Mouse (Mus musculus): ENCODE data around the gene Ctnna3. TPM values are rescaled to one million over a fixed set of nuclear protein-coding genes. Genes with fewer than 3 reads are reported as not detected.

Ctnna3 gene
- polyA plus RNA-seq, 1 experiment from 2014 or later: not detected

- no peaks in the 10 kb centered on the region for H3K9me3 ChIP-seq (ENCODE audit: low read length)
- TF ChIP-seq EP300 (IDR thresholded peaks at IDR 0.05; ENCODE audit: low read depth): no peak
- no peak for TF ChIP-seq CTCF (IDR thresholded peaks at IDR 0.05; ENCODE audit: low read depth)
- H3K27me3 ChIP-seq (ENCODE audit: insufficient read depth, low read length): no peaks in the 10 kb centered on the region
- H3K27ac ChIP-seq (ENCODE audit: low read depth): no peak overlapping the region
- DNase-seq (no peak), ATAC-seq (no peak)
- H3K4me1 ChIP-seq (ENCODE audit: insufficient read depth): no peaks in the 10 kb centered on the region
- H3K4me3 ChIP-seq (ENCODE audit: low read depth, low read length): no peak overlapping the region
- no peaks in the 10 kb centered on the region for H3K36me3 ChIP-seq (replicated peaks; ENCODE audit: insufficient read depth, low read length)
- 85% methylated on average over 10 of the region's 10 CpGs for WGBS (ENCODE audit: insufficient replicate concordance)
- H3K4me2 ChIP-seq (ENCODE audit: low read depth, low read length): no peak overlapping the region
- H3K9ac ChIP-seq (replicated peaks): no peak overlapping the region
Measured at GRCm38 (mm10) chr10:63772074-63772473, 342.2 kb downstream of the Ctnna3 start.

DNA sequence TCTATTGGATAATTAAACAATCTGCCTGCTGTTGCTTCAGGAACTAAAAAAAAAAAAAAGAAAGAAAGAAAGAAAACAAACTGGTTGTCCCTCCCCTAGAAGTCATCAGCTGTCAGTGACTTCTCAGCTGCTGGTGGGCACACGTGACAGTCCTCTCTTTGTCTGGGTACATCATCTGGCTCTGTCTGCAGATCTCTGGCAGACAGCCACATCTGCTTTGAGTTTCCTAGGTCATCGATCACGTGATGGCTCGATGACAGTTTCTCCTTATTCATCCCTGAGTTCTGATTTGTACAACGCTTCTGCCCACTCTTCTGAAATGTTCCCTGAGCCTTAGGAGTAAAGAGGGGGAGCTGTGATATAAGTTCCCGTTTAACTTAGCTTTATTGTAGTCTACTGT lies 352.1 kb downstream of the Ctnna3 start:
- Histone ChIP-seq H3K4me3 (ENCODE audit: low read depth, low read length) (no peak overlapping the region), H3K9me3 (ENCODE audit: low read length) (no peaks in the 10 kb centered on the region), H3K27ac (ENCODE audit: low read depth) (no peak overlapping the region), H3K36me3 (replicated peaks; ENCODE audit: insufficient read depth, low read length) (no peaks in the 10 kb centered on the region), H3K4me1 (ENCODE audit: insufficient read depth) (no peaks in the 10 kb centered on the region), H3K9ac (replicated peaks) (no peak overlapping the region), H3K4me2 (ENCODE audit: low read depth, low read length) (no peak overlapping the region), H3K27me3 (ENCODE audit: insufficient read depth, low read length) (no peaks in the 10 kb centered on the region)
- no peak for TF ChIP-seq EP300 (IDR thresholded peaks at IDR 0.05; ENCODE audit: low read depth)
- TF ChIP-seq CTCF (IDR thresholded peaks at IDR 0.05; ENCODE audit: low read depth): no peak
- WGBS (ENCODE audit: insufficient replicate concordance): 69% methylated on average over 6 of the region's 6 CpGs
- DNase-seq (no peak), ATAC-seq (no peak)

DNA sequence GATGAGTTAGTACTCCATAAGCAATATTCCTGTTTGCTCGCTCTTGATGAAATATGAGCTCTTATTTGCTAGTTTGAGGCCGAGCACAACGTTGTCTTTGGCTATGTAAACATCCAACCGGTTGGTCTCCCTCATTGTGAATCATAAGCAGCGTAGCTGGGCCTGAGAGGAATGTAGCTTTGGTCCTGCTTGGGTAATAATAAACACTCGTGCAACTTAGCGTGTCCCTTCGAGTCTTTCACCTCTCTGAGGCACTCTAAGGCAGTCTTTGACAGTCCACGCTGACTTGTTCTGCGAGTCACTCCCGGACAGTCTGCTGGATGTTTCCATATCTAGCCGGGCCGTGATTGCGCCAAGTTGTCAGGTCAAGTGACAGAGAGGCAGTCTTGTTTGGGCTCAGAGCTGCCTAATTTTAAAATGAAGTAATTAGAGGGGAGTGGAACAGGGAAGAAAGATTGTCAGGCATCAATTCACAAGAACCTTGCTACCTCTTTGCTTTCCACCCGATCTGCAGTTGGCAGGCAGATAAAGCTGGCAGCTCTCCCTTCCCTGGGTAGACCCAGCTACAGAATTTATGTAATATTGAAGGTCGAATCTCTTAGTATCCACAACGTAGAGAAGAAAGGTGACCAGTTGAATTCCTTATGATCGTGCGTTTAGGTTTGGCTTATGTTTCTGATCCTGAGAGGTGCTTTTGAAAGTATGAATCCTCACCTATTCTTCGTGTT lies 355.1 kb downstream of the Ctnna3 start:
- no peak overlapping the region for H3K27ac ChIP-seq (ENCODE audit: low read depth)
- no peaks in the 10 kb centered on the region for H3K36me3 ChIP-seq (replicated peaks; ENCODE audit: insufficient read depth, low read length)
- no peak overlapping the region for H3K4me2 ChIP-seq (ENCODE audit: low read depth, low read length)
- no peaks in the 10 kb centered on the region for H3K4me1 ChIP-seq (ENCODE audit: insufficient read depth)
- no peak overlapping the region for H3K4me3 ChIP-seq (ENCODE audit: low read depth, low read length)
- ATAC-seq: no peak
- H3K9me3 ChIP-seq (ENCODE audit: low read length): no peaks in the 10 kb centered on the region
- no peaks in the 10 kb centered on the region for H3K27me3 ChIP-seq (ENCODE audit: insufficient read depth, low read length)
- DNase-seq: no peak
- WGBS (ENCODE audit: insufficient replicate concordance): 72% methylated on average over 20 of the region's 20 CpGs
- H3K9ac ChIP-seq (replicated peaks): no peak overlapping the region
- TF ChIP-seq CTCF (IDR thresholded peaks at IDR 0.05; ENCODE audit: low read depth) (no peak), EP300 (IDR thresholded peaks at IDR 0.05; ENCODE audit: low read depth) (no peak)

DNA sequence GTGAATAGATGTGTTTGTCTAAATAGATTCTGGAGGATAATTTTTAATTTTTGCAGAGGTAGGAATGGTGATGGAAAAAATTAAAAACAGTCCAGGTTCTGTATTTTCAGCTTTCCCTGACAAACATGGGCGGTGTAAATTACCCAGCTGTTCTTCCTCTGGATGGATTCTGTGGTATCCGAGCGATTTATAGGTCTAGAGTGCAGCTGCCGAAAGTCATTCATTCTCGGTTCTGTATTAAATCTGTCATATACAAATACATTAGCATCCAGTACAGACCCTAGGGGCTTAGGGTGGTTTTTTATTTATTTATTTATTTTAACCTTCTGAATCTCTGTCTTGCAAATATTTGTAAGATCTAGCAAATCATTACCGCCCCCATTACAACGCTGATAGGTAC lies 356.5 kb downstream of the Ctnna3 start:
- no peak overlapping the region for H3K27ac ChIP-seq (ENCODE audit: low read depth)
- ATAC-seq (no peak), DNase-seq (no peak)
- TF ChIP-seq EP300 (IDR thresholded peaks at IDR 0.05; ENCODE audit: low read depth): no peak
- TF ChIP-seq CTCF (IDR thresholded peaks at IDR 0.05; ENCODE audit: low read depth): no peak
- H3K9me3 ChIP-seq (ENCODE audit: low read length): no peaks in the 10 kb centered on the region
- no peaks in the 10 kb centered on the region for H3K27me3 ChIP-seq (ENCODE audit: insufficient read depth, low read length)
- WGBS (ENCODE audit: insufficient replicate concordance): 83% methylated on average over 7 of the region's 7 CpGs
- H3K4me3 ChIP-seq (ENCODE audit: low read depth, low read length): no peak overlapping the region
- H3K4me2 ChIP-seq (ENCODE audit: low read depth, low read length): no peak overlapping the region
- no peaks in the 10 kb centered on the region for H3K36me3 ChIP-seq (replicated peaks; ENCODE audit: insufficient read depth, low read length)
- no peaks in the 10 kb centered on the region for H3K4me1 ChIP-seq (ENCODE audit: insufficient read depth)
- H3K9ac ChIP-seq (replicated peaks): no peak overlapping the region

GRCm38 (mm10) chr10:63803909-63804308 lies 374.0 kb downstream of the Ctnna3 start:
- Histone ChIP-seq H3K27ac (ENCODE audit: low read depth) (no peak overlapping the region), H3K36me3 (replicated peaks; ENCODE audit: insufficient read depth, low read length) (no peaks in the 10 kb centered on the region), H3K9ac (replicated peaks) (no peak overlapping the region), H3K9me3 (ENCODE audit: low read length) (no peaks in the 10 kb centered on the region), H3K4me3 (ENCODE audit: low read depth, low read length) (no peak overlapping the region), H3K4me2 (ENCODE audit: low read depth, low read length) (no peak overlapping the region), H3K4me1 (ENCODE audit: insufficient read depth) (no peaks in the 10 kb centered on the region), H3K27me3 (ENCODE audit: insufficient read depth, low read length) (no peaks in the 10 kb centered on the region)
- 74% methylated on average over 6 of the region's 6 CpGs for WGBS (ENCODE audit: insufficient replicate concordance)
- ATAC-seq (no peak), DNase-seq (no peak)
- no peak for TF ChIP-seq CTCF (IDR thresholded peaks at IDR 0.05; ENCODE audit: low read depth)
- TF ChIP-seq EP300 (IDR thresholded peaks at IDR 0.05; ENCODE audit: low read depth): no peak

DNA sequence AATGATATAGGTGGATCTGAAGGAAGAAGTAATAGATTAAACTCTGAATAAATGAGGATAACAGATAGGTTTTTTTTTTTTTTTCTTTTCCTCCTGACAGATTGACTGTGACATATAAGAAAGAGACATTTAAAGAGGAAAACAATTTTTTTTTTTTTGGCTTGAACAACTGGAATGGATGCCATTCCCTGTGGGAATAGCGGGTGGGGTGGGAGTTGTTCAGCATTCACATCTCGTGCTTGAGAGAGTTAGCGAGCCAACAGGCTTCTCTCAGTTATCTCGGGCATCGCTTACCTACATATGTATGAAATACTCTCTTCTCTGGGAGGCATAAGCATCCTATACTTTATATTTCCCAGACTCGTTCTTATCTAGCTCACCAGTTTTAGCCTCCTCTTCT lies 375.7 kb downstream of the Ctnna3 start:
- DNase-seq (no peak), ATAC-seq (no peak)
- Histone ChIP-seq H3K27me3 (ENCODE audit: insufficient read depth, low read length) (no peaks in the 10 kb centered on the region), H3K36me3 (replicated peaks; ENCODE audit: insufficient read depth, low read length) (no peaks in the 10 kb centered on the region), H3K4me3 (ENCODE audit: low read depth, low read length) (no peak overlapping the region), H3K27ac (ENCODE audit: low read depth) (no peak overlapping the region), H3K4me2 (ENCODE audit: low read depth, low read length) (no peak overlapping the region), H3K9ac (replicated peaks) (no peak overlapping the region), H3K9me3 (ENCODE audit: low read length) (no peaks in the 10 kb centered on the region), H3K4me1 (ENCODE audit: insufficient read depth) (no peaks in the 10 kb centered on the region)
- WGBS (ENCODE audit: insufficient replicate concordance): 76% methylated on average over 6 of the region's 6 CpGs
- no peak for TF ChIP-seq CTCF (IDR thresholded peaks at IDR 0.05; ENCODE audit: low read depth)
- no peak for TF ChIP-seq EP300 (IDR thresholded peaks at IDR 0.05; ENCODE audit: low read depth)

Data from liver, postnatal 0 days (tissue).